Mouse (Mus musculus) midbrain, embryonic 12.5 days (tissue): Measurements from ENCODE around the gene Arhgef40. TPM values are rescaled to one million over a fixed set of nuclear protein-coding genes. Genes with fewer than 3 reads are reported as not detected.

Experiments
- ATAC-seq: fragments of 200-750 bp; cut with Nextera tagmentation; 2 replicates; pipeline ENCODE4 v1.8.0; 2017; ENCODE audit warnings: low read depth, moderate TSS enrichment, moderate library complexity; ENCODE audit not compliant: low FRiP score
- H3K27ac ChIP-seq: fragments of 300-500 bp; sonication (generic); replicated peaks from 2 replicates; pipeline ENCODE4 v1.5.1; 2016; ENCODE audit warnings: mild to moderate bottlenecking
- H3K27me3 ChIP-seq: fragments of 300-500 bp; sonication (generic); 2 replicates; pipeline ENCODE4 v1.6.1; 2016; ENCODE audit warnings: mild to moderate bottlenecking
- H3K36me3 ChIP-seq: fragments of 300-500 bp; sonication (generic); 2 replicates; pipeline ENCODE4 v1.6.1; 2016
- H3K4me1 ChIP-seq: fragments of 300-500 bp; sonication (generic); 2 replicates; pipeline ENCODE4 v1.6.1; 2016
- H3K4me2 ChIP-seq: fragments of 300-500 bp; sonication (generic); replicated peaks from 2 replicates; pipeline ENCODE4 v1.6.1; 2016; ENCODE audit warnings: mild to moderate bottlenecking, moderate library complexity
- H3K4me3 ChIP-seq: fragments of 300-500 bp; sonication (generic); 2 replicates; pipeline ENCODE4 v1.5.1; 2016; ENCODE audit warnings: mild to moderate bottlenecking
- H3K9ac ChIP-seq: fragments of 300-500 bp; sonication (generic); replicated peaks from 2 replicates; pipeline ENCODE4 v1.6.1; 2016; ENCODE audit warnings: mild to moderate bottlenecking, moderate library complexity
- H3K9me3 ChIP-seq: fragments of 300-500 bp; sonication (generic); 2 replicates; pipeline ENCODE4 v1.6.1; 2016; ENCODE audit warnings: mild to moderate bottlenecking
- WGBS: fragments of 180-500 bp; shearing (Covaris S2); methylation state at CpG from one replicate; pipeline ENCODE4 v1.1.7; 2016; 5-methylcytosine and 5-hydroxymethylcytosine counted together
- polyA plus RNA-seq: library from polyadenylated mRNA; unstranded; fragments of >200 nt; fragmentation: Nextera tagmentation; extraction: Ambion mirVana; gene quantifications from 2 replicates; pipeline ENCODE4 v1.2.1, GENCODE M21; 2016

Arhgef40 gene
- polyA plus RNA-seq, 1 experiment from 2014 or later = 122 TPM

DNA sequence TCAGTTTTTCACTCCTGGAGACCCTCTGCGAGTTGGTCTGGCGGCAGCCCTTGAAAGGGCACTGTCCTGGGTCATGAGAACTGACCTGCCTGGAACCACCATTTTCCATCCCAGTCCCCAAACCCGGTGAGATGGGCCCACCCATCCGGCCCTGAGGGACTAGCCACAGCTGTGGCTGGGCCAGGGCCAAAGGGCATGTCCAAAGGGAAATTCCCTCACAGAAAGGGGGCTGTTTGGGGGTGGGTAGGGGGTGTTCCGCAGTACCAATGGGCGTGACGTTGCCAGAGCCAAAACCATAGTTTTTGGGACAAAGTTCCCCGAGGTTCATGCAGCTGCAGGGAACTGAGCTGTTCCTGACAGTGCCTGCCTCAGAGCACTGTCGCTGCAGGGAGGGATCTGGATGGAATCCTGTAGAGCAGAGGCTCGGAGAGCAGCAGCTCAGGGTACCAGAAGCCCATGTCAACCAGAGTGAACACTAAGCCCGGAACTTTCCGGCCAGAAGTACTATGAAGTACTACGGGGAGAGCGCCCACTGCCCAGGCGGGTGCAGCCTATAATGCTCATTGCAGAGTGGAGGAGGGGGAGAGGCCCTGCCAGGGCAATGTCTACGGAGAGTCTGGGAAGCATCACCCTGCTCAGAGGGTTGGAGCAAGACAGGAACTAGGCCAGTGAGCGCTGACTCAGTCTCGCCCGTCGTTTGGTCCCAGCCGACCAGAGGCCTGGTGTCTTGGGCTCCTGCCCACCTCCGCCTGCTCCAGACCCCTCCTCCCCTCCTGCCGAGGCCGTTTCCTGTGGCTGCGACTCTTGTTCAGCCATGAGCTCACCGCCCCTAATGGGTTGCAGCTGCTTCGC, 1.0 kb downstream of the Arhgef40 start:
- Histone ChIP-seq H3K4me3 (peak overlapping the region; percentile 65), H3K9ac (peak overlapping the region; percentile 79), H3K9me3 (no peaks in the 10 kb centered on the region), H3K4me2 (peak overlapping the region; percentile 96), H3K27ac (peak overlapping the region; percentile 87), H3K27me3 (no peaks in the 10 kb centered on the region), H3K36me3 (peaks cover 28% of the 10 kb centered on the region), H3K4me1 (peaks cover 44% of the 10 kb centered on the region)
- peak; percentile 60 for ATAC-seq
- WGBS = under 1% methylated on average over 27 of the region's 27 CpGs

DNA sequence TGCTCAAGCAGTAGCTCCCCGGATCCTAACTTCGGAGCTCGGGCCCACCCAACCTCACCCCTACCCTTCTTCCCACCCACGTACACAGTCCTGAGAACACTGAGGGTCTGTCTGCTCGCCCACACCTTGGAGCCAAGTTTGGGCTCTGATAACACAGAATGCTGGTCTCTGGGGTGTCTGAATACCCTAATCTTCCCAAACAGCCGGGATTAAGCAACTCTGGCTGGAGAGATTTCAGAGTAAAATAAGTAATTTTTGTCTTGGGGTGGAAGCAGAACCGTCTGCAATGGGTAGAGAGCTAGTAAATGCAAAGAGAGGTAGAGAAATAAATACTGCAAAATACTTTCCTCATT, 1.6 kb downstream of the Arhgef40 start:
- peaks cover 44% of the 10 kb centered on the region for H3K4me1 ChIP-seq

DNA sequence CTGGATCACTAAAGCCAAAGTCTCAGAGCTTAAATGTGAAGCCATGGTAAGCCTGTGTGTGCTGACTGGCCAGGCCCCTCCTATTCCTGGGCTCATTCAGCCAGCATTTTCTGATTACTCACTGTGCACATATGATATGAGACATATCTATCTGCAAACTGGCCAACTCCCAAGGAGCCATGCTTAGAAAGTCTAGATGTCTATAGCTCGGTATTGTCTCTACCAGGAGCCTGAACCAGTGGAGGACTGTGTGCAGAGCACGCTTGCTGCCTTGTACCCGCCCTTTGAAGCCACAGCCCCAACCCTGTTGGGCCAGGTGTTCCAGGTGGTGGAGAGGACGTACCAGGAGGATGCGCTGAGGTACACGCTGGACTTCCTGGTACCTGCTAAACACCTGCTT, 2.7 kb downstream of the Arhgef40 start:
- H3K4me2 ChIP-seq = 0 out of 2 replicates have a peak overlapping the region, but pooled peaks have one; percentile 96
- H3K27me3 ChIP-seq = no peaks in the 10 kb centered on the region
- no peak for ATAC-seq
- no peak overlapping the region for H3K9ac ChIP-seq
- no peak overlapping the region for H3K27ac ChIP-seq
- no peaks in the 10 kb centered on the region for H3K9me3 ChIP-seq
- 93% methylated on average over 6 of the region's 6 CpGs for WGBS
- H3K36me3 ChIP-seq = peaks cover 44% of the 10 kb centered on the region
- peaks cover 44% of the 10 kb centered on the region for H3K4me1 ChIP-seq
- no peak overlapping the region for H3K4me3 ChIP-seq

More for the DNA sequence above, 1.6 kb downstream of the Arhgef40 start:
- Histone ChIP-seq H3K9ac (peak overlapping the region; percentile 79), H3K27ac (peak overlapping the region; percentile 87), H3K4me2 (peak overlapping the region; percentile 96), H3K4me3 (peak overlapping the region; percentile 65), H3K9me3 (no peaks in the 10 kb centered on the region), H3K36me3 (peaks cover 34% of the 10 kb centered on the region), H3K27me3 (no peaks in the 10 kb centered on the region)
- ATAC-seq = no peak
- WGBS = 0% methylated on average over 7 of the region's 7 CpGs

DNA sequence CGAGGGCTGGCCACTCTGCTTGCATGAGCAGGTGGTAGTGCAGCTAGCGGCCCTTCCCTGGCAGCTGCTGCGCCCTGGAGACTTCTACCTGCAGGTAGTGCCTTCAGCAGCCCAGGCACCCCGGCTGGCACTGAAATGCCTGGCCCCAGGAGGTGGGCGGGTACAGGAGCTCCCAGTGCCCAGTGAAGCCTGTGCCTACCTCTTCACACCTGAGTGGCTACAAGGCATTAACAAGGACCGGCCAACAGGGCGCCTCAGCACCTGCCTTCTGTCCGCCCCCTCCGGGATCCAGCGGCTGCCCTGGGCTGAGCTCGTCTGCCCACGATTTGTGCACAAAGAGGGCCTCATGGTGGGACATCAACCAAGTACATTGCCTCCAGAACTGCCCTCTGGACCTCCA, 4.2 kb downstream of the Arhgef40 start:
- H3K4me3 ChIP-seq = no peak overlapping the region
- H3K9me3 ChIP-seq = no peaks in the 10 kb centered on the region
- peaks cover 41% of the 10 kb centered on the region for H3K4me1 ChIP-seq
- H3K4me2 ChIP-seq = no peak overlapping the region
- H3K36me3 ChIP-seq = peaks cover 57% of the 10 kb centered on the region
- H3K27me3 ChIP-seq = no peaks in the 10 kb centered on the region
- WGBS = 80% methylated on average over 12 of the region's 12 CpGs
- H3K9ac ChIP-seq = no peak overlapping the region; the same call in 1 of the 2 replicates
- ATAC-seq = no peak
- 0 out of 2 replicates have a peak overlapping the region, but pooled peaks have one; percentile 39 for H3K27ac ChIP-seq

DNA sequence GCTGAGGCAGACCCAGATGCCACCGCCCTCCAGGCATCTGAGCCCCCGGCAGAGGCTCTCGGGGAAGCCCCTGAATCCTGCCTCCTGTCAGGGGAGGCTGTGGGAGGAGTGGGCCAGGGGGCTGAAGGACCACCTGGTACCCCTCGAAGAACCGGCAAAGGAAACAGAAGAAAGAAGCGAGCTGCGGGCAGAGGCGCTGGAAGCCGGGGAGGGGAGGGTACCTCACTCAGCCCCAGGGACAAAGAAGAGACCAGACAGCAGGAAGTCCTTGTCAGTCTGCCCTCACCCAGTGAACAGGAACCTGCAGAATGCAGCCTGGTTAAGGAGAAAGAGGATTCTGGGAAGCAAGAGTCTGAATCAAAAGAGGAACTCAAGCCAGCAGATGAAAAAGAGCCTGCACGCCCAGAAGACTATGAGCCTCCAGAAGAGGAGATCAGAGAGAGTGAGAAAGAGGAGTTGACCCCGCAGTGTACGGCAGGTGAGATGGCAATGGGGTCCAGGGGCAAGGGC, 5.0 kb downstream of the Arhgef40 start:
- Histone ChIP-seq H3K9me3 (no peaks in the 10 kb centered on the region), H3K9ac (no peak overlapping the region; the same call in 1 of the 2 replicates), H3K27ac (0 out of 2 replicates have a peak overlapping the region, but pooled peaks have one; percentile 39)

DNA sequence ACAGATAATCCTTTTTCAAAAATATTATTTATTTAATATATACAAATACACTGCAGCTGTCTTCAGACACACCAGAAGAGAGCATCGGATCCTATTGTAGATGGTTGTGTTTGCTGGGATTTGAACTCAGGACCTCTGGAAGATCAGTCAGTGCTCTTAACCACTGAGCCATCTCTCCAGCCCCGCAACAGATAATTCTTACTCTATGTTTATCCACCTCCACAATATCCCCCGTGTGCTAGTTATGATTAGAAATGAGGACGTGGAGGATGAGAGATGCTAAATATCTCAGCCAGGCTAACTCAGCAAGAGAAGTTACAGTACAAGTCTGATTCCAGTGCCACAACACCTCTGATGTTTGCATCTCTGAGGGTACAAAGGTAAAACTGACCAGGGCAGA, 9.9 kb downstream of the Arhgef40 start:
- Histone ChIP-seq H3K4me1 (peaks cover 9% of the 10 kb centered on the region; the same call in 1 of the 2 replicates), H3K27me3 (0 out of 2 replicates have a peak, but pooled peaks cover 3% of the 10 kb centered on the region), H3K4me3 (no peak overlapping the region), H3K9me3 (no peaks in the 10 kb centered on the region), H3K36me3 (peaks cover 95% of the 10 kb centered on the region), H3K27ac (no peak overlapping the region), H3K9ac (no peak overlapping the region), H3K4me2 (no peak overlapping the region)
- WGBS = 96% methylated on average over 4 of the region's 4 CpGs
- no peak for ATAC-seq

More for the DNA sequence above, 5.0 kb downstream of the Arhgef40 start:
- Histone ChIP-seq H3K36me3 (peaks cover 65% of the 10 kb centered on the region), H3K4me2 (no peak overlapping the region), H3K4me1 (peaks cover 36% of the 10 kb centered on the region), H3K4me3 (no peak overlapping the region), H3K27me3 (no peaks in the 10 kb centered on the region)
- no peak for ATAC-seq
- WGBS = 68% methylated on average over 12 of the region's 12 CpGs

DNA sequence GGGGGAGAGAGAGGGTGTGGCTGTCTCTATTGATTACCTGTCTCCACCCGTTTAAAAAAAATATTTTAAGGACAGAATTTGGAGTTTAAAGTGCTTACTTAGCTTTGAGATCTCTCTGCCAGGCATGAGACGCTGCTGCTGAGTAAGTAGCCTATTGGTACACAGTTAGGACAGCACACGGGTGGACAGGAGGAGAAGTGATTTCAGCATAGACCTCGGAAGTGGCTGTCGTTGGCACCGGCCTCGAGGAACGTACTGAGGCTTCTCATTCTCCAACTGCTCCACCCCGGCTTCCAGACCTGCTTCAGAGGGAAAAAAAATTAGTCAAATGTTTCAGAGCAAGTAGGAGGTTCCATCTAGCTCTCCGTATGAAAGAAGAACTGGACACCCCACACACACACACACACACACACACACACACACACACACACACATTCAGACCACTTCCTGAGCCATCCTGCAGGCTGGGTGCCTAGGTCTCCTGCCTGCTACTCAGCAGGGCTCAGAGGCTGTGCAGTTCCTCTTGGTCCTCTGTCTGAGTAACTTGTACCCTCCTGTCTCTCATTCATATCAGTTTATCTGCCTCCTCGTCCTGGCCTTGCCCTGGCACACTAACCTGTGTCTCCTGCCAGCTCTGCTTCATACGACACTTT, 10.8 kb downstream of the Arhgef40 start:
- H3K27me3 ChIP-seq = 0 out of 2 replicates have a peak, but pooled peaks cover 3% of the 10 kb centered on the region
- H3K4me2 ChIP-seq = no peak overlapping the region
- ATAC-seq = no peak
- no peak overlapping the region for H3K9ac ChIP-seq
- no peak overlapping the region for H3K4me3 ChIP-seq
- H3K9me3 ChIP-seq = no peaks in the 10 kb centered on the region
- 0 out of 2 replicates have a peak, but pooled peaks cover 5% of the 10 kb centered on the region for H3K4me1 ChIP-seq
- H3K27ac ChIP-seq = no peak overlapping the region
- H3K36me3 ChIP-seq = peaks cover 95% of the 10 kb centered on the region
- WGBS = 93% methylated on average over 12 of the region's 12 CpGs

DNA sequence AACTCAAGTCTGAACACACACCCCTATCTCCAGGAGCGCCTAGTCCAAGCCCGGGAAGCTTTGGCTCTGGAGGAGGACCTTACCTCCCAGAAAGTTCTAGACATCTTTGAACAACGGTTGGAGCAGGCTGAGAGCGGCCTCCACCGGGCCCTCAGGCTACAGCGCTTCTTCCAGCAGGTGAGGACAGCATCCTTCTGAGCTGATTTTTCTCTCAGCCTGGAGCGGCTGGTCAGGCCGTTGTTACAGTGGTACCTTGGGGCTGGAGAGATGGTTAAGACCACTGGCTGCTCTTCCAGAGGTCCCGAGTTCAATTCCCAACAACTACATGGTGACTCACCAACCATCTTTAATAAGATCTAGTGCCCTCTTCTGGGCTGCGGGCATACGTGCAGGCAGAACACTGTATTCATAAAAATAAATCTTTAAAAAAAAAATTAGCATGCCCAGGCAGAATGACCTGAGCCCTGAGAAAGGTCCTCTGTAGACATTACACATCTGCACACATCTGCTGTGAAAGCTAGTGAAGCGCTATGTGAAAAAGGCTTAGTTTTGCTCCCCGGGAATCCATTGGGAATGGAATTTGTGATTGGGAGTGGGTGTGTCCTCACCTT, 11.8 kb downstream of the Arhgef40 start:
- Histone ChIP-seq H3K9me3 (no peaks in the 10 kb centered on the region), H3K4me1 (0 out of 2 replicates have a peak, but pooled peaks cover 5% of the 10 kb centered on the region), H3K27me3 (0 out of 2 replicates have a peak, but pooled peaks cover 3% of the 10 kb centered on the region), H3K9ac (no peak overlapping the region), H3K36me3 (peaks cover 93% of the 10 kb centered on the region), H3K4me3 (no peak overlapping the region), H3K27ac (no peak overlapping the region; the same call in 1 of the 2 replicates), H3K4me2 (no peak overlapping the region)
- ATAC-seq = no peak
- 89% methylated on average over 13 of the region's 13 CpGs for WGBS

DNA sequence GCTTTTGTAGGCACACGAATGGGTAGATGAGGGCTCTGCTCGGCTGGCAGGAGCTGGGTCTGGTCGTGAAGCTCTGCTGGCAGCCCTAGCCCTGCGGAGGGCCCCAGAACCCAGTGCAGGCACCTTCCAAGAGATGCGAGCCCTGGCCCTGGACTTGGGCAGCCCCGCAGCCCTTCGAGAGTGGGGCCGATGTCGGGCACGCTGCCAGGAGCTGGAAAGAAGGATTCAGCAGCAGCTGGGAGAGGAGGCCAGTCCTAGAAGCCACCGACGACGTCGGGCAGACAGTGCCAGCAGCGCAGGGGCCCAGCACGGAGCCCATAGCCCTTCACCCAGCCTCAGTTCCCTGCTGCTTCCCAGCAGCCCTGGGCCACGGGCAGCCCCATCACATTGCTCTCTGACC, 12.3 kb downstream of the Arhgef40 start:
- WGBS = 71% methylated on average over 17 of the region's 17 CpGs
- H3K27ac ChIP-seq = no peak overlapping the region; the same call in 1 of the 2 replicates
- peak; percentile 14; the same call in 1 of the 2 replicates for ATAC-seq
- H3K9ac ChIP-seq = no peak overlapping the region
- peaks cover 90% of the 10 kb centered on the region for H3K36me3 ChIP-seq
- no peaks in the 10 kb centered on the region for H3K9me3 ChIP-seq
- 0 out of 2 replicates have a peak, but pooled peaks cover 5% of the 10 kb centered on the region for H3K4me1 ChIP-seq
- no peak overlapping the region for H3K4me3 ChIP-seq
- 0 out of 2 replicates have a peak, but pooled peaks cover 3% of the 10 kb centered on the region for H3K27me3 ChIP-seq
- no peak overlapping the region for H3K4me2 ChIP-seq

DNA sequence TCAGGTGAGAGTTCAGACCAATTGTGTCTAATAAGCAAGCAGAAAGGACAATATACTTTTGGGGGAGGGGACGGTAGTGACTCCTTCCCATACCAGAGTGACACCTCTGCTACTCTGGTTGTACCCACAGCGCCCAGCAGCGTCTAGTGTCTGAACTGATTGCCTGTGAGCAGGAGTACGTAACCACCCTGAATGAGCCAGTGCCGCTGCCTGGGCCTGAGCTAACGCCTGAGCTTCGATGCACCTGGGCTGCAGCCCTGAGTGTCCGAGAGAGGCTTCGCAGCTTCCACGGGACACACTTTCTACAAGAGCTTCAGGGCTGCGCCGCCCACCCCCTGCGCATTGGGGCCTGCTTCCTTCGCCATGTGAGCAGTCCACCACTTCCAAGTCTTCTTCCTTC, 13.0 kb downstream of the Arhgef40 start:
- H3K4me3 ChIP-seq = no peak overlapping the region
- no peak for ATAC-seq
- 0 out of 2 replicates have a peak, but pooled peaks cover 5% of the 10 kb centered on the region for H3K4me1 ChIP-seq
- no peaks in the 10 kb centered on the region for H3K9me3 ChIP-seq
- H3K27ac ChIP-seq = no peak overlapping the region
- H3K27me3 ChIP-seq = 0 out of 2 replicates have a peak, but pooled peaks cover 3% of the 10 kb centered on the region
- no peak overlapping the region for H3K4me2 ChIP-seq
- H3K36me3 ChIP-seq = peaks cover 90% of the 10 kb centered on the region
- WGBS = 90% methylated on average over 14 of the region's 14 CpGs
- H3K9ac ChIP-seq = no peak overlapping the region

DNA sequence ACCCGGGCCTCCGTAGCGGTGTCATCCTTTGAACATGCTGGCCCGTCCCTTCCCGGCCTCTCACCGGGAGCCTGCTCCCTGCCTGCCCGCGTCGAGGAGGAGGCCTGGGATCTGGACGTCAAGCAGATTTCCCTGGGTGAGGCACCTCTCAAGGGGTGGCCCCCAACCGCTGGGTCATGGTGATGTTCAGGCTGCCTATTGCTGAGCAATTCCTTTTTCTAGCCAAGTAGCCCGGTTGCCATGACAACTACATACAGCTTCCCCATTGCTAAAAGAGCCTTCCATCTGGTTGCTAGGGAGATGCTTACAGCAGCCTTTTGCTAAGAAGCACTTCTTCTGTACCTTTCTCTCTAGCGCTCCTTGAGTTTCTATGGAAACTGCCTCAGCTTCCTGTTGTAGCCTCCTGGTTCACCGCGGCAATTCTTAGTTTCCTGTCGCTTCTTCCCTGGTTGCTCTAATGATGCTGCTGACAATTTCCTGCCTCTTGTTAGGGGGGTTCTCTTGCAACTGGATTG, 19.5 kb downstream of the Arhgef40 start:
- peak; percentile 81 for ATAC-seq
- 9% methylated on average over 16 of the region's 16 CpGs for WGBS
- peak overlapping the region; percentile 20; the same call in 1 of the 2 replicates for H3K4me3 ChIP-seq
- no peaks in the 10 kb centered on the region for H3K9me3 ChIP-seq
- H3K27ac ChIP-seq = peak overlapping the region; percentile 90
- H3K36me3 ChIP-seq = peaks cover 77% of the 10 kb centered on the region
- no peaks in the 10 kb centered on the region for H3K27me3 ChIP-seq
- peak overlapping the region; percentile 39 for H3K9ac ChIP-seq
- H3K4me2 ChIP-seq = peak overlapping the region; percentile 48
- peaks cover 55% of the 10 kb centered on the region for H3K4me1 ChIP-seq
